Mouse (Mus musculus) bone marrow macrophage, adult 2 months (primary cell): ENCODE measurements around the gene Syde2.

ENCODE experiments used
- CTCF ChIP-seq: IDR thresholded peaks from 2 replicates; pipeline ENCODE4 v1.5.1; 2012; ENCODE audit warnings: low read depth, mild to moderate bottlenecking, low read length, moderate library complexity
- POLR2A ChIP-seq: IDR thresholded peaks from 2 replicates; pipeline ENCODE4 v1.6.1; 2012; ENCODE audit warnings: mild to moderate bottlenecking, low read depth, low read length, borderline replicate concordance

DNA sequence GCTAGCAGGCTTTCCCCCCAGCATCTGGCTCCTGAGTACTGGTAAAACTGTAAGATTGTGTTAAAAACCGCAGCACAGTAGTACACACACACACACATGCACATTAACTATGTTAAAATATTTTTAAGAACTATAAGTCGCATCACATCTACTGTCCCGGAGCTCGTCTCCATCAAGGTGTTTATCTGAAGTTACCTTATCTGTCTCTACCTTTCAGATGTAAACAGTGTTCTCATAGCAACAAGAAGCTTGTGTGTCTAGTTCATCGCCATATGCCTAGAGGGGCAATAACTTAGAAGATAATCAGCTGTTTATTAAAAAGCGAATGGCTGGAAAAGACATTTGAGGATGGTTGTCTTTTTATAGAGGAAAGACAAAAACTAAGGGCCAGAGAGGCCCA lies 37.8 kb downstream of the Syde2 start:
- TF ChIP-seq POLR2A (no peak), CTCF (no peak)
